Mouse (Mus musculus): Measurements from ENCODE around the gene Spata21.

Gene Spata21

DNA sequence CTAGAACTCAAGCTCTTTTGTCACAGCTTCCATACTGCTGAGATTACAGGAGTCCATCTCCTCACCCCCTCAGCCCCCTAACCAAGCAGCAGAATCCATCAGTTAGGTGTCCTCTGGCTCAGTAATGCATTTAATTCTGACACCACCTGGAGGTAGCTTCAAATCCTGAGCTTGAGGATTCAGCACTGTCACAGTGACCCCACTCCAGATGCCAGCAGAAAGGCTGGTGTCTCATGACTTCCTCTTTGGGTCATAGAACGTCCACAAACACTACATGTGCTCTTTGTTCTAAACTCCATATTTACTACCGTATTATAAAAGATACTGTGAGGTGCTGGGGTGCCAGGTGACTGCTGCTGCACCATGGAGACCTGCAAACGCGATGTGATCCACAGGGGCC is 69.4 kb downstream of the Spata21 start:
- DNase-seq (ENCODE audit: low read depth, low spot score) = no peak

DNA sequence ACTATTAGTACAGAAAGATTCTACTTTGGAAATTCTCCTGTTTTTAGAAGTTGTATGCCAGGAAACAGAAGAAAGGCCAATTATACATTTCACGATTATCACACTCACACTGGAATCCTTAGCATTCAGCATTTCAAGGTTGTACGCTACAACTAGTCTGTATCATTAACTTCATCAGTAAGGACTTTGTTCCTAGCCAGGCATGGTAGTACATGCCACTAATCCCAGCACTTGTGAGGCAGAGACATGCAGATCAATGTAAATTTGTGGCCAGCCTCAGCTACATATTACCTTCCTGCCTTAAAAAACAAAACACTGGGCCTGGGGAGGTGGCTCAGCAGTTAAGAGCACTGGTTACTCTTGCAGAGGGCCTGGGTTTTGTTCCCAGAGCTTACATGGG is 70.5 kb downstream of the Spata21 start:
- DNase-seq (ENCODE audit: low read depth, low spot score) = no peak

DNA sequence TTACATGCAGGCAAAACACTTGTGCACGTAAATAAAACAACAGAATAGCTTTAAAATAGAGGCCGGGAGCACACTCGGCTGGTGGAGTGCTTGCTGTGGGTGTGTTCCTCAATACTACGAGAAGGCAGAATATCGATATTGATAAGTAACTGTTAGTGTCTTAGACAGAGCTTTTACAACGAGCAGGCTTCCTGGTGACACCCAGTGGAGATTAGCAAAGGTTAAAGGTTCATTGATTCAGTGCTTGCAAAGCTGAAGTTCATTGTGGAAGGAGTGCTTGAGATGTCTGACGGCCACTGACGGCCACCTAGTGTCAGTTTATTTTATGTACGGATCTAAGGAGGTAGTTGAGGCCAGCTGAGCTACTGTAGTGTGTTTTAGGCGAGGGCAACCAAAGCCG is 71.0 kb downstream of the Spata21 start:
- DNase-seq (ENCODE audit: low read depth, low spot score) = no peak

DNA sequence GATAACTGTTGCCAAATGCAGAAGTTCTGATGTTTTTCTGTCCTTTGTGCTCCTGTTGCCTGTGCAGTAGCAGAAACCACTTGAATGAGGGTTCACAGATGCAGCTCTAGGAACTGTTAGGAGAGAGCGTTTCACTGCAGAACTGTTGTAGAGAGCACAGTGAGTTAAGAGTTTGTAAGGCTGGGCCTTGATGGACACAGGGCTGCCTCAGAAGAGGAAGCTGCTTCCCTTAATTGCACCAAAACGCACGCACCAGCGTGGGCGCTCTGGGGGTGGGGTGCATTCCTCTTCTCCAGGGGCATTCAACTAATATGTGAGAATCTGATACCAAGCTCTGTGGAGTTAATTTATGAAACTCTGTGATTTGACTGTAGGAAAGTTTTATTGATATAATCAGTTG is 71.5 kb downstream of the Spata21 start:
- no peak for DNase-seq (ENCODE audit: low read depth, low spot score)

DNA sequence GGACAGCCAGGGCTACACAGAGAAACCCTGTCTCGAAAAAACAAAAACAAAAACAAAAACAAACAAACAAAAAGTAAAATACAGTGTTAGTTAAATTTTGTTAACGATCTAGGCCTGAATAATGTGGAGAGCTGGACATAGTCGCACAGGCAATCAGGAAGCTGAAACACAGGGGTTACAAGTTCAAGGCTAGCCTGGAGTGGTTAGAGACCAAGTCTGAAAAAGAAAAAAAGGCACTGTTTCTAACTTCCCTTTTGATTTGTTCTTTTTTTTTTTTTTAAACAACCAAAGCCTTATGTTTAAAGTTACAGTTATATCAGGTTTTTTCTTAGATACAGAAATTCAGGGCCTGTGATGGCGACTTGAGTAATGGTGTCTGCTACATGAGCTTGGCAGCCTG is 72.1 kb downstream of the Spata21 start:
- no peak for DNase-seq (ENCODE audit: low read depth, low spot score)

DNA sequence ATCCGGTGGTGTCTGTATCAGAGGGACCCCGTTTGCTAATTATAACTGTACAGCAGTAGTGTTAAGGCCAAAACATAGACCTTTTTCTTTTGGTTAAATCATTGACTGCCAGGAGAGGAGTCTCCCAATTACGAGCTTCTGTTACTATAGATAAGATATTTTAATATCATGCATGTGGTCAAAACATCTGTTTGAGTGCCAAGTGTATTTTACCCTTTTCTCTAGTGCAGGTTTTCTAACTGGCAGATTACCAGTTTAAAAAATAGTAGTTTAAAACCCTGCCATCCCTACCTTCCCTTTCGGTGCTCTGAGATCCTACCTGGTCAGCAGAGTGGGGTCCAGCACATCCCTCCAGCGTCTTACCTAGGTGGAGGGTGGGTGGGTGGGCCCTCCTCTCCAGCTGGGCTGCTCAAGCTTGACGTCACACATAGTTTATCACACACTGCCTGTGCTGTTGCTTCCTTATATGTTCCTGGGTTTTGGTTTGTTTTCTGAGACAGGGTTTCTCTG is 73.6 kb downstream of the Spata21 start:
- DNase-seq (ENCODE audit: low read depth, low spot score) = no peak

Measured in brain, embryonic 18.5 days (tissue).